Mouse (Mus musculus): ENCODE data around the gene Egfem1. TPM values are rescaled to one million over a fixed set of nuclear protein-coding genes. Genes with fewer than 3 reads are reported as not detected.

Egfem1 gene
- 4.1 and 5.3 TPM in 2 replicates for polyA plus RNA-seq (2012; rRNA removed)

DNA sequence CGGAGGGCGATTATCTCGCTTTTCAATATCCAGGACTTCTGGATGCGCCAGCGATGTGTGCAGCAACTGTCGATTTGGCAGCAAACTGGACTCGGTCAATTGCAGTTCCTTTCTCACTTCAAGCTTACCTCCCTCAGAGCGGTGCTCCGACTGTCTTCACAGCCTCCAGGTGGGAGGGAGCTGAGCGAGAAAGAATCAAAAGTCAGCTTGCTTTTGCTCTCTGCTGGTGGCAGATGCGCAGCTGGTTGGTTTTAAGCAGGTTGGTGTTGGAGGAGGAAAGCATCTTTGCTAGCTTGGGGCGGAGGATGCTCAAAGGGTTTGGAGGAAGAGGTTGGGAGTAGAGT lies at the start of gene Egfem1:
TSS of gene Egfem1 (plus strand) at position 72 of the 344 bp plus-strand sequence.

Other genes starting within 250 kb of the Egfem1 start
- gene Gm1527, start 189.4 kb upstream of the Egfem1 start, polyA plus RNA-seq (2012; rRNA removed): not detected in 2 replicates

All from central nervous system, embryonic 14 days (tissue).